Mouse (Mus musculus) hindlimb bud, embryonic 11.5 days (tissue): ENCODE data around the gene Mterf1b.

ENCODE experiments used
- DNase-seq: peaks from one replicate; pipeline ENCODE4 v3.0.0-alpha.2; 2012; ENCODE audit warnings: low read depth, low spot score; ENCODE audit errors: extremely low spot score

The Mterf1b gene

DNA sequence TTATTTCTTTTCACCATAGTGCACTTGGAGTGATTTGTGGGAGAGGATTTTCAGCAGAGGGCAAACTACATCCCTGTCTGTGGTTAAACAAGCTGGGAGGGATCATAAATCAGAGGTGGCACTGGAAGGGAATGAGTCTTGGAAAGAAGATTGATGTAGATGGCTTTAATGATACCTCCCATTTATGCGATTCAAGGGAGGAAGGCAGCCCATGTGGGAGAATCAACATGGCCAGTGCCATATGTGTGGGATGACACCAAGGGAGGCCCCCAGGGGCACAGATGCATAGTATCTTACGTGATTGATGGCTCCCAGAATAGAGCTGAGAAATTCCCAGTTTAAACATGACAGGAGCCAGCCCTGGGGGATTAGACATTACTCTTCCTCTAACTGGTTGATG lies 48.0 kb downstream of the Mterf1b start:
- no peak for DNase-seq

DNA sequence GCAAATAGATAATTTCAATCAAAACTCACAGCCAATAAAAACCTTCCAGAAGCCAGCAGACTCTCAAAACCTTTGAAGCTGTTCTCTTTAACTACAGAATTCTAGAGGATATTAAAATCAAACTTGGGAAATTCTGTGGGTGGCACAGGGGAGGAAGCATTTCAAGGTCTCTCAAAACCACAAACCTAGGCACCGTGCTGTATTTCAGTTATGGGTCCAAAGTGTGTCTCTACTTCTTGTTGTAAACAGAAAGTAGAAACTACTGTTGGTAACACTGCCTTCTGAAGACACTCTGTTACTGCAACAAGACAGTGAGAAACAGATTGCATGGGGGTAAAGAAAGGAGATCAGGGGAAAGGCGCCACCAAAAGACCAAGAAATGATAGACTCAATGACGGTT lies 52.8 kb downstream of the Mterf1b start:
- no peak for DNase-seq

DNA sequence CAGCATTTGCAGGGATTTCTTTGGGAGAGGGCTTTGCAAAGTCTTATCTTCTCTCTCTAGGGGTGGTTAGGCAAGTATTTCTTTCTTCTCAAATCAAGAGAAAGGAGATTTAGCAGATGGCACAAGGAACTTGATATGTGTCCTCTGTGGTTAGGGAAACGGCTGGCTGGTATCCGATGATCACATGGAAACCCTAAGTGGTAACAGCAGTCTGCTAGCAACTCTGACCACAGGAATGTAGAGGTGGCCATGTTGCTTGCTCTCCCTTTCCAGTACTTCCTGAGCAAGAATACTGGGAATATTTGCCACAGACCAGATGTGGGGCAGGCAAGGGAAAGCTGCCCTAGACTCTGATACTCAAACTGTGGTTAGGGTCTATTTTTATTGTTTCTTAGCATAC lies 53.9 kb downstream of the Mterf1b start:
- no peak for DNase-seq
